Mouse (Mus musculus) forebrain, embryonic 10.5 days (tissue): ENCODE data around the gene Mapk14. TPM values are rescaled to one million over a fixed set of nuclear protein-coding genes. Genes with fewer than 3 reads are reported as not detected.
"Not testable (repeated sequence)": the region's sequence is repeated elsewhere in the genome, so short reads cannot be mapped to it uniquely, and the experiment has no call there.

Experiments used
- DNase-seq: peaks from one replicate; pipeline ENCODE4 v3.0.0-alpha.2; 2017; ENCODE audit warnings: low spot score; ENCODE audit errors: extremely low spot score
- H3K27ac ChIP-seq: fragments of 300-500 bp; sonication (generic); 2 replicates; pipeline ENCODE4 v1.5.1; 2016; ENCODE audit warnings: mild to moderate bottlenecking
- H3K27me3 ChIP-seq: fragments of 300-500 bp; sonication (generic); 2 replicates; pipeline ENCODE4 v1.6.1; 2016; ENCODE audit warnings: mild to moderate bottlenecking; ENCODE audit not compliant: poor library complexity, severe bottlenecking
- H3K36me3 ChIP-seq: fragments of 300-500 bp; sonication (generic); replicated peaks from 2 replicates; pipeline ENCODE4 v1.6.1; 2016; ENCODE audit warnings: mild to moderate bottlenecking, moderate library complexity
- H3K4me1 ChIP-seq: fragments of 300-500 bp; sonication (generic); 2 replicates; pipeline ENCODE4 v1.6.1; 2016
- H3K4me3 ChIP-seq: fragments of 300-500 bp; sonication (generic); 2 replicates; pipeline ENCODE4 v1.5.1; 2016; ENCODE audit warnings: mild to moderate bottlenecking, moderate library complexity
- H3K9me3 ChIP-seq: fragments of 300-500 bp; sonication (generic); 2 replicates; pipeline ENCODE4 v1.6.1; 2016; ENCODE audit warnings: mild to moderate bottlenecking, moderate library complexity
- WGBS: fragments of 180-500 bp; shearing (Covaris S2); methylation state at CpG from one replicate; pipeline ENCODE4 v1.1.7; 2016; 5-methylcytosine and 5-hydroxymethylcytosine counted together
- polyA plus RNA-seq: library from polyadenylated mRNA; unstranded; fragments of >200 nt; fragmentation: Nextera tagmentation; extraction: Ambion mirVana; gene quantifications from 2 replicates; pipeline ENCODE4 v1.2.1, GENCODE M21; 2016

Gene Mapk14
- polyA plus RNA-seq, 1 experiment from 2014 or later, result 42.2 TPM

- Histone ChIP-seq H3K27ac (no peak within 1 kb of the TSS), H3K36me3 (peaks cover 96% of the 10 kb centered on the region), H3K4me3 (no peak within 1 kb of the TSS), H3K27me3 (no peaks in the 10 kb centered on the region), H3K9me3 (no peaks in the 10 kb centered on the region), H3K4me1 (peaks cover 4% of the 10 kb centered on the region; the same call in 1 of the 2 replicates)
- no peak for DNase-seq
- 95% methylated on average over 4 of the region's 4 CpGs for WGBS
Observed at GRCm38 (mm10) chr17:28725783-28726182, 34.7 kb downstream of the Mapk14 start, which contains the start of gene AC170998.1. TSS of gene AC170998.1 (plus strand) at chr17:28726083.

GRCm38 (mm10) chr17:28727511-28727910, 36.4 kb downstream of the Mapk14 start:
- H3K4me1 ChIP-seq, H3K4me3 ChIP-seq, DNase-seq, H3K9me3 ChIP-seq, H3K27me3 ChIP-seq, H3K27ac ChIP-seq: not testable (repeated sequence)
- H3K36me3 ChIP-seq, result peaks cover 96% of the 10 kb centered on the region
- 92% methylated on average over 11 of the region's 11 CpGs for WGBS

DNA sequence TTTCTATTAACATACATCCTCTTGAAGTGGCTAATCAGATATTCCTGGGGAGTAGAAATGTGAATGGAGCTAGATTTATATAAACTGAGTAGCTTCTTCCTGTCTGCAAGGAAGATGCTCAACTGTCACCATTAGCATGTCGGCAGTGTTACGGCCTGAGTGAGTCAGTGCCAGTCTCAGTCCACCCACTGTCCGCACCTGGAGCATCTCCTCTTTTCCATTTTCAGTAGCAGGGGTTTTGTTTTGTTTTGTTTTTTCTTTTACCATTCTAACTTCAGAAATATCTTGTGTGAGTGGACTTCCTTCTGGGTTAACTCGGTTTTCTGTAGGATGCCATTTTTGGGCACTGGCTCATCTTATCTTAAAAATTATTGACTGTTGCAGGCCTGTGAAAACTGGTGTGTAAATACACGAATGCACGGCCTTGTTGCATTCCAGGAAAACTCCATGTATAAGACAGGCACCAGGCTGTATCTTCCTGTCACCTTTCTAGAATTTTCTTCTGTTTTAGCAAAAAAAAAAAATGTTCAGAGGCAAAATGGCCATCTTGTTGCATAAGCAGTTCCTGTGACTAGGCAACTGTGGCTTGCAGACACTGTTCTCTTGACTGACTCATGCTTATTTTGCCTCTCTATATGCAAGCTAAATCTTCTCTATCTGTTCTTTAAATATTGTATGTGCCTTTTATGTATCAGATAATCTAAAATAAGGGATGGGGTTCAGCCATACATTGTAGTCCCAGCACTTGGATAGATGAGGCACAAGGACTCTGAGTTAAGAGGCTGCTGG, 44.4 kb downstream of the Mapk14 start:
- DNase-seq, result no peak
- H3K27ac ChIP-seq, result no peak overlapping the region
- no peaks in the 10 kb centered on the region for H3K4me1 ChIP-seq
- H3K4me3 ChIP-seq, result no peak overlapping the region
- peaks cover 79% of the 10 kb centered on the region for H3K36me3 ChIP-seq
- H3K9me3 ChIP-seq, result no peaks in the 10 kb centered on the region
- 92% methylated on average over 6 of the region's 6 CpGs for WGBS
- H3K27me3 ChIP-seq, result no peaks in the 10 kb centered on the region

GRCm38 (mm10) chr17:28736486-28736885, 45.4 kb downstream of the Mapk14 start:
- no peak overlapping the region for H3K4me3 ChIP-seq
- H3K27me3 ChIP-seq, result no peaks in the 10 kb centered on the region
- H3K9me3 ChIP-seq, result no peaks in the 10 kb centered on the region
- no peak for DNase-seq
- no peak overlapping the region for H3K27ac ChIP-seq
- H3K36me3 ChIP-seq, result peaks cover 79% of the 10 kb centered on the region
- no peaks in the 10 kb centered on the region for H3K4me1 ChIP-seq
- 90% methylated on average over 4 of the region's 4 CpGs for WGBS

DNA sequence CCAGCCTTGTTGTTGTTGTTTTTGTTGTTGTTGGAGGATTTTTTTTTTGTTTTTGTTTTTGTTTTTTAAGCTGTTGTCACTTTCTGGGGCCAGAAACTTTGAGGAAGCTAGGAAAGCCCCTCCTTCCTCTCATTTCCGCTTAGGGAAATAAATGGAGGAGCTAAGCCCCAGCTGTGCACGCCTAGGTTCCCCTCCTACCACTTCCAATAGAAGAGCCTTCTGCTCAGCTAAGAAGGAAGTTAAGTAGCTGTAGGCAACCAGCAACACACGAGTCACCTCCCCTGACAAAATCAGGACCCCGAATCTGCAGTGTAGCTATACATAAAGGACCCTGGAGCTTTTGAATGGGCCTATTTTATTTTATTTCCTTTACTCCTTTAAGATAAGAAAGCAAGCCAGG, 46.8 kb downstream of the Mapk14 start:
- Histone ChIP-seq H3K36me3 (peaks cover 78% of the 10 kb centered on the region), H3K4me3 (no peak overlapping the region), H3K4me1 (no peaks in the 10 kb centered on the region), H3K27me3 (no peaks in the 10 kb centered on the region), H3K9me3 (no peaks in the 10 kb centered on the region), H3K27ac (no peak overlapping the region)
- no peak for DNase-seq
- WGBS, result 81% methylated on average over 4 of the region's 4 CpGs

DNA sequence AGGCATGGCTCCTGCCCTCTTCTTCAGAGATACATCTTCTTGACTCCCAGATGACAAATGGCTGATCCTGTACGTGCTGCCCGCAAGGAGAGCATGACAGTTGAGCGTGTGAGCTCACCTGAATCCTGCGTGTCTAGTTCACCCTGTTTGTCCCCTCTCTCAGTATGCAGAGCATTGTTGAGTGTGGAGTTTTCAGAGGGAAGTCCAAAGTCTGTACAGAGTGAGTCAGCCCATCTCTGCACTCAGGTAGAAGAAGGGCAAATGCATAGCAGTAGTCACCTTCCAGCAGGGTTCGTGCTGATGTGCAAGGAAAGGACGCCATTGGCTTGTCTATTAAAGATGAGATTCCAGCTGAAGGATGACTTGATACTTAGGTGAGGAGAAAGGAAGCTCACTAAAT, 48.1 kb downstream of the Mapk14 start:
- 96% methylated on average over 6 of the region's 6 CpGs for WGBS
- no peaks in the 10 kb centered on the region for H3K27me3 ChIP-seq
- no peak overlapping the region for H3K4me3 ChIP-seq
- H3K36me3 ChIP-seq, result peaks cover 83% of the 10 kb centered on the region
- no peak overlapping the region for H3K27ac ChIP-seq
- no peaks in the 10 kb centered on the region; the same call in 1 of the 2 replicates for H3K9me3 ChIP-seq
- no peak for DNase-seq
- no peaks in the 10 kb centered on the region for H3K4me1 ChIP-seq

- H3K4me1 ChIP-seq, result no peaks in the 10 kb centered on the region
- peaks cover 99% of the 10 kb centered on the region for H3K36me3 ChIP-seq
- WGBS, result 97% methylated on average over 11 of the region's 11 CpGs
- no peaks in the 10 kb centered on the region; the same call in 1 of the 2 replicates for H3K9me3 ChIP-seq
- no peaks in the 10 kb centered on the region for H3K27me3 ChIP-seq
- no peak overlapping the region for H3K4me3 ChIP-seq
- H3K27ac ChIP-seq, result no peak overlapping the region
- DNase-seq, result no peak
Observed at GRCm38 (mm10) chr17:28743145-28743866, 52.2 kb downstream of the Mapk14 start.

GRCm38 (mm10) chr17:28743916-28744315, 52.8 kb downstream of the Mapk14 start:
- no peak overlapping the region for H3K27ac ChIP-seq
- no peaks in the 10 kb centered on the region for H3K27me3 ChIP-seq
- peaks cover 98% of the 10 kb centered on the region for H3K36me3 ChIP-seq
- no peaks in the 10 kb centered on the region for H3K4me1 ChIP-seq
- H3K4me3 ChIP-seq, result no peak overlapping the region
- H3K9me3 ChIP-seq, result no peaks in the 10 kb centered on the region; the same call in 1 of the 2 replicates
- WGBS, result 91% methylated on average over 9 of the region's 9 CpGs
- no peak for DNase-seq

DNA sequence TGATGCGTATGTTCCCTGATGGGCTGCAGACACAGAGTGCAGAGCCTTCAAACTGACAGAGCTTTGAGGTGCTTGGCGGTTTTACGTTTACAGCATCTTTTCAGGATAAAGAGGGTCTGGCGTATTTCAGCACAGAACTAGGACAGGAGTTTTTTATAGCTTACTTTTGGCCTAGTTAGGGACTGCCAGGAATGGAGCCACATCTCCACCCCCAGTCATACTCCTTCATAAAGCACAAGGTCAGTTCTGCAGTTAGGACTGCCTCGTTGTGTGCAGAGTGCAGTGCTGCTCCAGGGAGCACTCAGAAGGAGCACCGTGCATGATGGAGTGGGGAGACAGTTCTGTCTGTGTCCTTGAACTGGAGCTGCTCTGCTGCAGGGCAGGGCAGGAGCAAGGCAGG, 54.6 kb downstream of the Mapk14 start:
- no peak for DNase-seq
- no peak overlapping the region for H3K27ac ChIP-seq
- H3K4me3 ChIP-seq, result no peak overlapping the region
- peaks cover 81% of the 10 kb centered on the region for H3K36me3 ChIP-seq
- 98% methylated on average over 6 of the region's 6 CpGs for WGBS
- no peaks in the 10 kb centered on the region; the same call in 1 of the 2 replicates for H3K9me3 ChIP-seq
- H3K4me1 ChIP-seq, result no peaks in the 10 kb centered on the region
- no peaks in the 10 kb centered on the region for H3K27me3 ChIP-seq

DNA sequence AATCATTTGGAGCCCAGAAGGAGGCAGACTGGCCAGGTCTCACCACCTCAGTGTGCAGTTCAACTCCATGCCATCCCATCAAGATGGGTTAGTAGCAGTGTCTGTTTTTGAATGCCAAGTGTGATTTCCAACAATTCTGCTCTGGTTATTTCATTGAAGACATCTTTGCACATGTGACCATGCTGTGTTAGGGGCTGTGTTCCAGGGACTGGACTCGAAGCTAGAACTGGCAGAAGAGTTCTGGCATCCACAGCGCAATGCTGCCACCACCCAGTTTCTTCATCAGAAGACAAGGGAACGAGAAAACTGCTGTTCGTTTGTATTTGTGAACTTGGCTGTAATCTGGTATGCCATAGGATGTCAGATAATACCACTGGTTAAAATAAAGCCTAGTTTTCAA, 56.9 kb downstream of the Mapk14 start:
- Histone ChIP-seq H3K27me3 (no peaks in the 10 kb centered on the region), H3K27ac (no peak overlapping the region), H3K9me3 (no peaks in the 10 kb centered on the region; the same call in 1 of the 2 replicates), H3K36me3 (peaks cover 59% of the 10 kb centered on the region), H3K4me1 (no peaks in the 10 kb centered on the region), H3K4me3 (no peak overlapping the region)
- no peak for DNase-seq
- WGBS, result 94% methylated on average over 4 of the region's 4 CpGs

DNA sequence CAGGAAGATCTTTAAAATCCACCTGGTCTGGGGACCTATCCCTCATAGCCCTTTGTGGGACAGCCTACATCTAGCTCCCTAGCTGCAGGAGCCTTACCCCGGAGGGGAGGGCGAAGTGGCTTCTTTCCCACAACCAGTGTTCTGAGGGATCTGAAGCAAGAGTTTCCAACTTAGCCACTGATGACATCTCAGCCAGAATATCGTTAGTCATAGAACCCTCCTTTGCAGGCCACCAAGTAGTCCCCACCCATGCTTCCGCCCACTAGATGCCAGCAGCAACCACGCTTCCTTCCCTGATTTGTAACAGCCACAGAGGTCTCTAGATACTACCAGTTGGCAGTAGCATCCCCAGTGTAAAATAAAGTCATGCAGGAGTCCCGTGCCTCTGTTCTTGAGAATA, 59.5 kb downstream of the Mapk14 start:
- Histone ChIP-seq H3K9me3 (no peaks in the 10 kb centered on the region), H3K36me3 (peaks cover 33% of the 10 kb centered on the region), H3K4me1 (no peaks in the 10 kb centered on the region), H3K27ac (no peak overlapping the region), H3K4me3 (no peak overlapping the region), H3K27me3 (no peaks in the 10 kb centered on the region)
- WGBS, result 86% methylated on average over 6 of the region's 6 CpGs
- DNase-seq, result no peak

DNA sequence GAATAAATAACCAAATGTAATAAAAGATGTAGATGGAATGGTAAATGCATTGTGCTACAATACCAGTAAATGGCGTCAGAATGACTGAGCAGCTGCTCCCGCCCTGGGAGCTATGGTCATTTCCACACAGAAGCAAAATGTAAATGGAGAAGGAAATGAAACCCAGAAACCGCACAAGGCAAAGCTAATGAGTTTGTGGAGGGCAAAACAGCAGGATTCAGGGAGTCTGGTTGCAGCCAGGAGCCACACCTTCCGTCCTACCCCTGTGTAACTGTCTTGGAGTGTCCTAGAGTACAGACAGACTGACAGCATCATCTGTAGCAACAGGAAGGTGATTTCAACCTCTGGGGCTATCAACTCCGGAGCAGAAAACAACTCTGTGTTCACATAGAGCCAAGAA, 65.3 kb downstream of the Mapk14 start:
- DNase-seq, result no peak
- no peaks in the 10 kb centered on the region for H3K4me1 ChIP-seq
- WGBS, result 74% methylated on average over 5 of the region's 5 CpGs
- no peaks in the 10 kb centered on the region for H3K9me3 ChIP-seq
- no peaks in the 10 kb centered on the region for H3K36me3 ChIP-seq
- H3K27ac ChIP-seq, result no peak overlapping the region
- no peak overlapping the region for H3K4me3 ChIP-seq
- H3K27me3 ChIP-seq, result no peaks in the 10 kb centered on the region

DNA sequence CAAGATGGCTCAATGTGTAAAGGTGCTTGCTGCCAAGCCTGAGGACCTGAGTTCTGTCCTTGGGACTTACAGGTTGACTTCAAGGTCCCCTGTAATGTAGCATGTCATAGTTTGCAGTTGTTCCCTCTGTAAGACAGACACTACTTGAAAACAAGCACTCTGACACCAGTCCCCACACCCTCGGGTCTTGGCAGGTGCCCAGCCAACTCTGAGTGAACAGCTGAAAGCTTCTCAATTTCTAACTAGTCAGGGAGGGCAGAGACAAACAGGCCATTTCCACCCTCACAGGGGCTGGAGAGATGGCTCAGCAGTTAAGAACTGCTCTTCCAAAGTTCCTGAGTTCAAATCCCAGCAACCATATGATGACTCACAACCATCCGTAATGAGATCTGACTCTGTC, 66.3 kb downstream of the Mapk14 start:
- H3K4me1 ChIP-seq, result no peaks in the 10 kb centered on the region
- no peak overlapping the region for H3K4me3 ChIP-seq
- DNase-seq, result no peak
- WGBS, result 82% methylated on average over 2 of the region's 2 CpGs
- H3K27ac ChIP-seq, result no peak overlapping the region
- no peaks in the 10 kb centered on the region for H3K36me3 ChIP-seq
- no peaks in the 10 kb centered on the region for H3K9me3 ChIP-seq
- H3K27me3 ChIP-seq, result no peaks in the 10 kb centered on the region
